Mouse (Mus musculus) kidney, adult 2 months (tissue): ENCODE data around the gene Cdiptos. TPM values are rescaled to one million over a fixed set of nuclear protein-coding genes. Genes with fewer than 3 reads are reported as not detected.

Experiments
- DNase-seq: peaks from one replicate; pipeline ENCODE4 v3.0.0; 2021
- H3K27ac ChIP-seq: fragments of 200-500 bp; 2 replicates; pipeline ENCODE4 v1.5.1; 2012; ENCODE audit warnings: low read depth, low read length, control low read depth, inconsistent platforms; ENCODE audit not compliant: insufficient read depth
- H3K27me3 ChIP-seq: fragments of 200-500 bp; replicated peaks from 2 replicates; pipeline ENCODE4 v1.6.1; 2012; ENCODE audit warnings: mild to moderate bottlenecking, moderate library complexity, low read length, inconsistent platforms; ENCODE audit not compliant: control insufficient read depth, insufficient read depth
- H3K36me3 ChIP-seq: fragments of 200-500 bp; 2 replicates; pipeline ENCODE4 v1.6.1; 2012; ENCODE audit warnings: mild to moderate bottlenecking, moderate library complexity, low read length, inconsistent platforms; ENCODE audit not compliant: control insufficient read depth, insufficient read depth
- H3K4me1 ChIP-seq: fragments of 200-500 bp; 2 replicates; pipeline ENCODE4 v1.6.1; 2011; ENCODE audit warnings: low read length; ENCODE audit not compliant: control insufficient read depth, insufficient read depth
- H3K4me3 ChIP-seq: fragments of 200-500 bp; 2 replicates; pipeline ENCODE4 v1.5.1; 2011; ENCODE audit warnings: mild to moderate bottlenecking, low read depth, low read length, control low read depth; ENCODE audit not compliant: insufficient read depth
- CTCF ChIP-seq: fragments of 200-500 bp; conservative IDR thresholded peaks from 2 replicates; pipeline ENCODE4 v1.5.1; 2011; ENCODE audit warnings: low read depth, mild to moderate bottlenecking, control low read depth, low read length, moderate library complexity, mixed read lengths; ENCODE audit not compliant: insufficient read depth, insufficient read length
- POLR2A ChIP-seq: fragments of 200-500 bp; IDR thresholded peaks from one replicate; pipeline ENCODE4 v1.6.1; 2011; ENCODE audit warnings: low read depth, low read length, control low read depth
- WGBS: fragments of 180-500 bp; shearing (Covaris S2); methylation state at CpG from one replicate; pipeline ENCODE4 v1.1.7; 2018; 5-methylcytosine and 5-hydroxymethylcytosine counted together
- polyA plus RNA-seq: library from polyadenylated mRNA; depleted of rRNA; stranded (reverse); fragments of >200 nt; gene quantifications from 2 replicates; pipeline ENCODE4 v1.2.3, GENCODE M21; 2012

Cdiptos gene
- polyA plus RNA-seq, 1 experiment = 0.74 TPM

- Histone ChIP-seq H3K27me3 (no peaks in the 10 kb centered on the region), H3K4me3 (no peak overlapping the region), H3K36me3 (no peaks in the 10 kb centered on the region), H3K4me1 (no peaks in the 10 kb centered on the region), H3K27ac (no peak overlapping the region)
- no peak for DNase-seq
- WGBS = 61% methylated on average over 3 of the region's 3 CpGs
- TF ChIP-seq CTCF = no peak
- no peak for TF ChIP-seq POLR2A
Observed at GRCm38 (mm10) chr7:126955125-126955524, 20.8 kb downstream of the Cdiptos start.

GRCm38 (mm10) chr7:126952646-126953045, 23.3 kb downstream of the Cdiptos start:
- no peak overlapping the region for H3K27ac ChIP-seq
- no peak for DNase-seq
- TF ChIP-seq CTCF (no peak), POLR2A (no peak)
- peaks cover 3% of the 10 kb centered on the region; the same call in 1 of the 2 replicates for H3K4me1 ChIP-seq
- H3K36me3 ChIP-seq = no peaks in the 10 kb centered on the region
- H3K27me3 ChIP-seq = no peaks in the 10 kb centered on the region
- WGBS = 3% methylated on average over 8 of the region's 8 CpGs
- no peak overlapping the region for H3K4me3 ChIP-seq

GRCm38 (mm10) chr7:126951741-126952140, 24.2 kb downstream of the Cdiptos start:
- TF ChIP-seq POLR2A (no peak), CTCF (no peak)
- H3K4me3 ChIP-seq = no peak overlapping the region
- no peak for DNase-seq
- WGBS = 31% methylated on average over 4 of the region's 4 CpGs
- no peaks in the 10 kb centered on the region for H3K27me3 ChIP-seq
- H3K36me3 ChIP-seq = no peaks in the 10 kb centered on the region
- no peak overlapping the region for H3K27ac ChIP-seq
- H3K4me1 ChIP-seq = peaks cover 3% of the 10 kb centered on the region; the same call in 1 of the 2 replicates

- no peak for DNase-seq
- H3K4me3 ChIP-seq = no peak overlapping the region
- no peaks in the 10 kb centered on the region for H3K36me3 ChIP-seq
- no peaks in the 10 kb centered on the region for H3K27me3 ChIP-seq
- H3K4me1 ChIP-seq = peaks cover 3% of the 10 kb centered on the region; the same call in 1 of the 2 replicates
- WGBS = 9% methylated on average over 26 of the region's 26 CpGs
- no peak overlapping the region for H3K27ac ChIP-seq
- no peak for TF ChIP-seq CTCF
- TF ChIP-seq POLR2A = no peak
Observed at GRCm38 (mm10) chr7:126950647-126951615, 25.0 kb downstream of the Cdiptos start.

GRCm38 (mm10) chr7:126949793-126950646, 25.9 kb downstream of the Cdiptos start, which contains the start of gene Sez6l2:
TSS of gene Sez6l2 (plus strand) at chr7:126950563.
- TF ChIP-seq CTCF (no peak), POLR2A (no peak)
- H3K4me1 ChIP-seq = peaks cover 3% of the 10 kb centered on the region; the same call in 1 of the 2 replicates
- peak; percentile 89 for DNase-seq
- WGBS = under 1% methylated on average over 42 of the region's 42 CpGs
- H3K4me3 ChIP-seq = peak within 1 kb of the TSS; percentile 41
- no peak within 1 kb of the TSS for H3K27ac ChIP-seq
- no peaks in the 10 kb centered on the region for H3K27me3 ChIP-seq
- H3K36me3 ChIP-seq = no peaks in the 10 kb centered on the region

GRCm38 (mm10) chr7:126949403-126949792, 26.5 kb downstream of the Cdiptos start, which contains the start of gene Asphd1:
TSS of gene Asphd1 (minus strand) at chr7:126949582.
- no peak for DNase-seq
- peak within 1 kb of the TSS; percentile 41 for H3K4me3 ChIP-seq
- no peak within 1 kb of the TSS for H3K27ac ChIP-seq
- 2% methylated on average over 21 of the region's 21 CpGs for WGBS
- H3K36me3 ChIP-seq = no peaks in the 10 kb centered on the region
- no peak for TF ChIP-seq POLR2A
- TF ChIP-seq CTCF = no peak
- H3K4me1 ChIP-seq = peaks cover 3% of the 10 kb centered on the region; the same call in 1 of the 2 replicates
- H3K27me3 ChIP-seq = no peaks in the 10 kb centered on the region
